Mouse (Mus musculus) stomach, postnatal 0 days (tissue): Measurements from ENCODE around the gene Prkcsh. TPM values are rescaled to one million over a fixed set of nuclear protein-coding genes. Genes with fewer than 3 reads are reported as not detected.

Experiments used
- ATAC-seq: fragments of 200-750 bp; cut with Nextera tagmentation; 2 replicates; pipeline ENCODE4 v1.8.0; 2017; ENCODE audit not compliant: low FRiP score, low TSS enrichment
- DNase-seq: peaks from one replicate; pipeline ENCODE4 v3.0.0-alpha.2; 2016; ENCODE audit warnings: low spot score
- H3K27ac ChIP-seq: fragments of 300-500 bp; sonication (generic); replicated peaks from 2 replicates; pipeline ENCODE4 v1.5.1; 2014; ENCODE audit warnings: mild to moderate bottlenecking, control low read depth
- H3K27me3 ChIP-seq: fragments of 300-500 bp; sonication (generic); 2 replicates; pipeline ENCODE4 v1.6.1; 2014; ENCODE audit warnings: low read length; ENCODE audit not compliant: control insufficient read depth, insufficient read depth
- H3K36me3 ChIP-seq: fragments of 300-500 bp; sonication (generic); 2 replicates; pipeline ENCODE4 v1.6.1; 2014; ENCODE audit warnings: low read length, mixed read lengths; ENCODE audit not compliant: control insufficient read depth, insufficient read depth
- H3K4me1 ChIP-seq: fragments of 300-500 bp; sonication (generic); replicated peaks from 2 replicates; pipeline ENCODE4 v1.6.1; 2014; ENCODE audit warnings: antibody characterized with exemption; ENCODE audit not compliant: control insufficient read depth, insufficient read depth
- H3K4me2 ChIP-seq: fragments of 300-500 bp; sonication (generic); replicated peaks from 2 replicates; pipeline ENCODE4 v1.6.1; 2014; ENCODE audit warnings: low read depth, mild to moderate bottlenecking, control low read depth, moderate library complexity
- H3K4me3 ChIP-seq: fragments of 300-500 bp; sonication (generic); 2 replicates; pipeline ENCODE4 v1.5.1; 2014; ENCODE audit warnings: low read depth, low read length, control low read depth
- H3K9ac ChIP-seq: fragments of 300-500 bp; sonication (generic); 2 replicates; pipeline ENCODE4 v1.6.1; 2014; ENCODE audit warnings: mild to moderate bottlenecking, low read length, control low read depth, mixed read lengths
- H3K9me3 ChIP-seq: fragments of 300-500 bp; sonication (generic); 2 replicates; pipeline ENCODE4 v1.6.1; 2016; ENCODE audit warnings: low read length; ENCODE audit not compliant: control insufficient read depth
- CTCF ChIP-seq: IDR thresholded peaks from 2 replicates; pipeline ENCODE4 v1.5.1; 2016; ENCODE audit warnings: antibody characterized with exemption, low read depth, mild to moderate bottlenecking, moderate library complexity
- EP300 ChIP-seq: optimal IDR thresholded peaks from 2 replicates; pipeline ENCODE3; 2016; ENCODE audit warnings: antibody characterized with exemption
- WGBS: fragments of 180-500 bp; shearing (Covaris S2); extraction: QIAGEN DNeasy Blood & Tissue Kit; methylation state at CpG from one replicate; pipeline ENCODE4 v1.1.7; 2014; 5-methylcytosine and 5-hydroxymethylcytosine counted together
- polyA plus RNA-seq: library from polyadenylated mRNA; unstranded; fragments of >200 nt; fragmentation: Nextera tagmentation; extraction: Ambion mirVana; gene quantifications from 2 replicates; pipeline ENCODE4 v1.2.1, GENCODE M21; 2015

Gene Prkcsh
- polyA plus RNA-seq, 1 experiment from 2014 or later, result 48.4 TPM

- under 1% methylated on average over 17 of the region's 28 CpGs for WGBS
- DNase-seq, result peak; percentile 35
- H3K4me1 ChIP-seq, result peaks cover 2% of the 10 kb centered on the region; the same call in 1 of the 2 replicates
- H3K9ac ChIP-seq, result no peak within 1 kb of the TSS
- no peaks in the 10 kb centered on the region; the same call in 1 of the 2 replicates for H3K36me3 ChIP-seq
- ATAC-seq, result no peak
- H3K27me3 ChIP-seq, result peaks cover 10% of the 10 kb centered on the region; the same call in 1 of the 2 replicates
- no peak within 1 kb of the TSS for H3K27ac ChIP-seq
- no peak for TF ChIP-seq CTCF
- TF ChIP-seq EP300, result no peak
- H3K4me2 ChIP-seq, result peak within 1 kb of the TSS; percentile 50
- no peaks in the 10 kb centered on the region for H3K9me3 ChIP-seq
- peak within 1 kb of the TSS; percentile 32 for H3K4me3 ChIP-seq
These were observed 49.3 kb downstream of the Prkcsh start, which contains the start of gene Elavl3 for GRCm38 (mm10) chr9:22051958-22052254. Gene Elavl3, minus strand, starts transcription at chr9:22052023.

- Histone ChIP-seq H3K27ac (no peak overlapping the region), H3K4me2 (no peak overlapping the region), H3K4me1 (peaks cover 2% of the 10 kb centered on the region; the same call in 1 of the 2 replicates), H3K36me3 (peaks cover 6% of the 10 kb centered on the region), H3K9ac (no peak overlapping the region), H3K9me3 (no peaks in the 10 kb centered on the region), H3K27me3 (peaks cover 10% of the 10 kb centered on the region; the same call in 1 of the 2 replicates), H3K4me3 (no peak overlapping the region)
- no peak for TF ChIP-seq CTCF
- no peak for TF ChIP-seq EP300
- 24% methylated on average over 6 of the region's 7 CpGs for WGBS
- ATAC-seq (no peak), DNase-seq (no peak)
These were observed 51.1 kb downstream of the Prkcsh start for GRCm38 (mm10) chr9:22053657-22054056.

- no peak overlapping the region for H3K27ac ChIP-seq
- H3K36me3 ChIP-seq, result peaks cover 8% of the 10 kb centered on the region
- TF ChIP-seq CTCF (peak; percentile 78), EP300 (no peak)
- ATAC-seq, result peak; percentile 59
- H3K27me3 ChIP-seq, result peaks cover 10% of the 10 kb centered on the region; the same call in 1 of the 2 replicates
- H3K4me2 ChIP-seq, result no peak overlapping the region; the same call in 1 of the 2 replicates
- H3K4me3 ChIP-seq, result no peak overlapping the region
- no peaks in the 10 kb centered on the region for H3K9me3 ChIP-seq
- DNase-seq, result peak; percentile 82
- H3K9ac ChIP-seq, result no peak overlapping the region
- H3K4me1 ChIP-seq, result peaks cover 2% of the 10 kb centered on the region; the same call in 1 of the 2 replicates
- WGBS, result 2% methylated on average over 32 of the region's 32 CpGs
These were observed 51.9 kb downstream of the Prkcsh start for GRCm38 (mm10) chr9:22054411-22055076.

GRCm38 (mm10) chr9:22055713-22056112, 53.1 kb downstream of the Prkcsh start:
- WGBS, result 34% methylated on average over 28 of the region's 29 CpGs
- ATAC-seq, result no peak
- peaks cover 10% of the 10 kb centered on the region; the same call in 1 of the 2 replicates for H3K27me3 ChIP-seq

GRCm38 (mm10) chr9:22056303-22056910, 53.8 kb downstream of the Prkcsh start:
- H3K4me2 ChIP-seq, result no peak overlapping the region
- 0 out of 2 replicates have a peak, but pooled peaks cover 2% of the 10 kb centered on the region for H3K4me1 ChIP-seq
- TF ChIP-seq CTCF (no peak), EP300 (no peak)
- WGBS, result 69% methylated on average over 9 of the region's 9 CpGs
- ATAC-seq (no peak), DNase-seq (no peak)
- no peaks in the 10 kb centered on the region for H3K9me3 ChIP-seq
- H3K4me3 ChIP-seq, result no peak overlapping the region
- H3K27me3 ChIP-seq, result peaks cover 5% of the 10 kb centered on the region; the same call in 1 of the 2 replicates
- H3K9ac ChIP-seq, result no peak overlapping the region
- H3K27ac ChIP-seq, result no peak overlapping the region
- peaks cover 10% of the 10 kb centered on the region for H3K36me3 ChIP-seq

More at GRCm38 (mm10) chr9:22055713-22056112, 53.1 kb downstream of the Prkcsh start:
- Histone ChIP-seq H3K4me1 (0 out of 2 replicates have a peak, but pooled peaks cover 2% of the 10 kb centered on the region), H3K9me3 (no peaks in the 10 kb centered on the region), H3K36me3 (peaks cover 10% of the 10 kb centered on the region), H3K27ac (no peak overlapping the region), H3K9ac (no peak overlapping the region), H3K4me3 (no peak overlapping the region), H3K4me2 (no peak overlapping the region)
- 0 out of 2 replicates have a peak, but pooled peaks have one; percentile 3 for TF ChIP-seq CTCF
- no peak for TF ChIP-seq EP300
- DNase-seq, result peak; percentile 31
